Mouse (Mus musculus) embryonic facial prominence, embryonic 11.5 days (tissue): ENCODE data around the gene Stx3. TPM values are rescaled to one million over a fixed set of nuclear protein-coding genes. Genes with fewer than 3 reads are reported as not detected.
A peak's percentile ranks its signal among the peaks of the same experiment; 100 is the strongest.

Source experiments
- ATAC-seq: fragments of 200-750 bp; cut with Nextera tagmentation; replicated peaks from 2 replicates; pipeline ENCODE4 v1.8.0; 2017; ENCODE audit warnings: low read depth; ENCODE audit not compliant: insufficient number of reproducible peaks, low FRiP score, low TSS enrichment
- DNase-seq: peaks from one replicate; pipeline ENCODE4 v3.0.0-alpha.2; 2015; ENCODE audit warnings: low spot score
- H3K27ac ChIP-seq: fragments of 300-500 bp; sonication (generic); replicated peaks from 2 replicates; pipeline ENCODE4 v1.5.1; 2014; ENCODE audit warnings: mild to moderate bottlenecking, low read depth, low read length, control low read depth
- H3K27me3 ChIP-seq: fragments of 300-500 bp; sonication (generic); 2 replicates; pipeline ENCODE4 v1.6.1; 2014; ENCODE audit warnings: mild to moderate bottlenecking, low read length, moderate library complexity, mixed read lengths; ENCODE audit not compliant: control insufficient read depth, insufficient read depth
- H3K36me3 ChIP-seq: fragments of 300-500 bp; sonication (generic); replicated peaks from 2 replicates; pipeline ENCODE4 v1.6.1; 2014; ENCODE audit warnings: low read depth, mild to moderate bottlenecking, low read length, moderate library complexity, mixed read lengths; ENCODE audit not compliant: control insufficient read depth, insufficient read depth
- H3K4me1 ChIP-seq: fragments of 300-500 bp; sonication (generic); 2 replicates; pipeline ENCODE4 v1.6.1; 2014; ENCODE audit warnings: low read length, mixed read lengths; ENCODE audit not compliant: control insufficient read depth, insufficient read depth
- H3K4me2 ChIP-seq: fragments of 300-500 bp; sonication (generic); 2 replicates; pipeline ENCODE4 v1.6.1; 2014; ENCODE audit warnings: low read depth, mild to moderate bottlenecking, control low read depth, low read length, moderate library complexity
- H3K4me3 ChIP-seq: fragments of 300-500 bp; sonication (generic); 2 replicates; pipeline ENCODE4 v1.5.1; 2014; ENCODE audit warnings: low read depth, low read length, control low read depth
- H3K9ac ChIP-seq: fragments of 300-500 bp; sonication (generic); replicated peaks from 2 replicates; pipeline ENCODE4 v1.6.1; 2014; ENCODE audit warnings: mild to moderate bottlenecking, control low read depth, low read length
- H3K9me3 ChIP-seq: fragments of 300-500 bp; sonication (generic); replicated peaks from 2 replicates; pipeline ENCODE4 v1.6.1; 2016; ENCODE audit warnings: mild to moderate bottlenecking, low read length, inconsistent platforms, mixed read lengths; ENCODE audit not compliant: control insufficient read depth
- WGBS: fragments of 180-500 bp; shearing (Covaris S2); extraction: QIAGEN DNeasy Blood & Tissue Kit; methylation state at CpG from one replicate; pipeline ENCODE4 v1.1.7; 2014; 5-methylcytosine and 5-hydroxymethylcytosine counted together
- polyA plus RNA-seq: library from polyadenylated mRNA; unstranded; fragments of >200 nt; fragmentation: Nextera tagmentation; extraction: Ambion mirVana; gene quantifications from 2 replicates; pipeline ENCODE4 v1.2.1, GENCODE M21; 2014

Gene Stx3
- polyA plus RNA-seq: 10.8 and 13.0 TPM in 2 replicates

- ATAC-seq (no peak), DNase-seq (peak; percentile 21)
- H3K4me2 ChIP-seq: peak within 1 kb of the TSS; percentile 95
- peaks cover 18% of the 10 kb centered on the region for H3K27me3 ChIP-seq
- no peaks in the 10 kb centered on the region for H3K9me3 ChIP-seq
- no peaks in the 10 kb centered on the region for H3K36me3 ChIP-seq
- no peak within 1 kb of the TSS for H3K27ac ChIP-seq
- WGBS: under 1% methylated on average over 20 of the region's 20 CpGs
- peak within 1 kb of the TSS; percentile 58 for H3K9ac ChIP-seq
- H3K4me1 ChIP-seq: peaks cover 2% of the 10 kb centered on the region
- H3K4me3 ChIP-seq: peak within 1 kb of the TSS; percentile 62
Observed at GRCm38 (mm10) chr19:11819143-11819700, at the start of gene Stx3. Gene Stx3, minus strand, starts transcription at chr19:11819403.

DNA sequence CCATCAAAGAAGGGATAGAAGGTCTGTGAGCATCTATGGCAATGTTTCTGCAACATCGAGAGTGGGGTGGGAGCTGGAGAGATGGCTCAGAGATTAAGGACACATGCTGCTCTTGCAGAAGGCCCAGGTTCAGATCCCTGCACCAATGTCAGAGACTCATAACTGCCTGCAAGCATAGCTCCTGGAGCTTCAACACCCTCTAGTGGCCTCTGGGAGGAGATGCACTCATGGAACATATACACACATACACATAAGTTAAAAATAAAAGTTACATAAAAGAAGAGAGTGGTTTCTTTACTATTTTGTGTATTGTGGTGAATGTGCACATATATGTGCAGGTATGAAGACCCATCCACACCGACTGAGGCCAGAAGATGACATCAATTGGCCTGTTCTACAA, 48.6 kb upstream of the Stx3 start:
- H3K4me3 ChIP-seq: no peak overlapping the region
- H3K27me3 ChIP-seq: no peaks in the 10 kb centered on the region
- no peaks in the 10 kb centered on the region for H3K36me3 ChIP-seq
- H3K9me3 ChIP-seq: no peaks in the 10 kb centered on the region
- H3K4me1 ChIP-seq: no peaks in the 10 kb centered on the region
- ATAC-seq: no peak
- H3K27ac ChIP-seq: no peak overlapping the region
- 80% methylated on average over 2 of the region's 2 CpGs for WGBS
- H3K4me2 ChIP-seq: no peak overlapping the region
- no peak for DNase-seq
- H3K9ac ChIP-seq: no peak overlapping the region

GRCm38 (mm10) chr19:11860966-11861365, 41.8 kb upstream of the Stx3 start, which contains the start of gene Olfr1418:
Gene Olfr1418, minus strand, starts transcription at chr19:11861066.
- 87% methylated on average over 1 of the region's 1 CpGs for WGBS

DNA sequence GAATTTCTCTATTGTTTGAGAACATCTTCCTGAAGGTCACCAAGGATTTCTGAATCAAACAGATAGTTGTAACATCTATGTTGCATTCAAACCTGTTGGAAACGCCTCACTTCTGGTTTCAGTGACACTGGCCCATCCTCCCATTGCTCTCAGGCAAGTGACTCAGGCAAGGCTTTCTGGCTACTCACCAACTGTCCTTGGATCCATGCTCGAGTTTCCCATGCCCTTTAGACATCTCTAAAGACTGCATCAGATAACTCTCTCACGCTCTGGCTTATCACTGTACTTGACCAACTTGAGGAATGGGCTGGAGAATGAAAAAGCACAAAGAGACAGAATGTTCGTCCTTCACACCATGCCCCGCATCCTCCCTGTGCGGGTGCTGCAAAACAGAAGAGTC, 37.3 kb upstream of the Stx3 start:
- Histone ChIP-seq H3K9ac (no peak overlapping the region), H3K36me3 (no peaks in the 10 kb centered on the region), H3K4me3 (no peak overlapping the region), H3K27me3 (no peaks in the 10 kb centered on the region), H3K9me3 (no peaks in the 10 kb centered on the region), H3K4me2 (no peak overlapping the region), H3K27ac (no peak overlapping the region), H3K4me1 (no peaks in the 10 kb centered on the region)
- 72% methylated on average over 6 of the region's 6 CpGs for WGBS
- no peak for DNase-seq
- no peak for ATAC-seq

More at GRCm38 (mm10) chr19:11860966-11861365, 41.8 kb upstream of the Stx3 start, which contains the start of gene Olfr1418:
- Histone ChIP-seq H3K4me3 (no peak within 1 kb of the TSS), H3K9ac (no peak within 1 kb of the TSS), H3K4me1 (no peaks in the 10 kb centered on the region), H3K27ac (no peak within 1 kb of the TSS), H3K36me3 (no peaks in the 10 kb centered on the region), H3K4me2 (no peak within 1 kb of the TSS), H3K9me3 (no peaks in the 10 kb centered on the region), H3K27me3 (no peaks in the 10 kb centered on the region)
- no peak for ATAC-seq
- no peak for DNase-seq

- Histone ChIP-seq H3K9ac (no peak overlapping the region), H3K27ac (no peak overlapping the region), H3K4me2 (no peak overlapping the region), H3K4me3 (no peak overlapping the region), H3K4me1 (no peaks in the 10 kb centered on the region), H3K27me3 (no peaks in the 10 kb centered on the region), H3K9me3 (no peaks in the 10 kb centered on the region), H3K36me3 (no peaks in the 10 kb centered on the region)
- WGBS: 83% methylated on average over 2 of the region's 2 CpGs
- DNase-seq (no peak), ATAC-seq (no peak)
Observed at GRCm38 (mm10) chr19:11854821-11855220, 35.6 kb upstream of the Stx3 start.

DNA sequence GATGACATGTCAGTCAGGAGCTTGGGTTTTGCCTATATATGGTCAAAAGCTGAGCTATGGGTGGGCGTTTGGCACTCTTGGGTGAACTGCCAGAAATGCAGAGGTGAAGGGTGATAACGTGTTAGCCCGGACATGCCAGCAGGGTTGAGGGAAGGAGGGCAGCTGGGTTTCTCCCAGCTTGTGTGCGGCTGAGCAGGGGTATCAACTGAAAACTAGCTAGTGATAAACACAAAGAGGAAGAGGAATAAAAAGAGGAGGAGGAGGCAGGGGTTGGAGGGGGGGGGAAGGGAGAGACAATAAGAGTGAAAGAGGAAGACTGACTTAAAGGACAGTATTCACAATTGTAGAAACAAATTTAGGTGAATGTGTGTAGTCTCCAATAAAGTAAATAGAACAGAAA, 33.4 kb upstream of the Stx3 start:
- H3K36me3 ChIP-seq: no peaks in the 10 kb centered on the region
- H3K4me2 ChIP-seq: no peak overlapping the region
- no peaks in the 10 kb centered on the region for H3K27me3 ChIP-seq
- no peak overlapping the region for H3K27ac ChIP-seq
- no peak for ATAC-seq
- no peak overlapping the region for H3K9ac ChIP-seq
- 68% methylated on average over 4 of the region's 4 CpGs for WGBS
- H3K4me3 ChIP-seq: no peak overlapping the region
- DNase-seq: no peak
- H3K9me3 ChIP-seq: no peaks in the 10 kb centered on the region
- no peaks in the 10 kb centered on the region for H3K4me1 ChIP-seq

- WGBS: 85% methylated on average over 4 of the region's 4 CpGs
- Histone ChIP-seq H3K27me3 (no peaks in the 10 kb centered on the region), H3K9me3 (no peaks in the 10 kb centered on the region), H3K4me2 (no peak overlapping the region), H3K36me3 (no peaks in the 10 kb centered on the region), H3K4me3 (no peak overlapping the region), H3K27ac (no peak overlapping the region), H3K4me1 (no peaks in the 10 kb centered on the region), H3K9ac (no peak overlapping the region)
- DNase-seq (no peak), ATAC-seq (no peak)
Observed at GRCm38 (mm10) chr19:11846333-11846732, 27.1 kb upstream of the Stx3 start.

- Histone ChIP-seq H3K4me2 (no peak within 1 kb of the TSS), H3K27me3 (no peaks in the 10 kb centered on the region), H3K4me3 (no peak within 1 kb of the TSS), H3K27ac (no peak within 1 kb of the TSS), H3K9me3 (no peaks in the 10 kb centered on the region), H3K4me1 (no peaks in the 10 kb centered on the region), H3K36me3 (no peaks in the 10 kb centered on the region), H3K9ac (no peak within 1 kb of the TSS)
- ATAC-seq (no peak), DNase-seq (no peak)
- 82% methylated on average over 4 of the region's 4 CpGs for WGBS
Observed at GRCm38 (mm10) chr19:11839119-11839518, 19.9 kb upstream of the Stx3 start, which contains the start of gene Olfr1417. Gene Olfr1417, minus strand, starts transcription at chr19:11839219.
